Mouse (Mus musculus) testis, adult 2 months (tissue): ENCODE data around the gene Nrp1.

ENCODE experiments used
- CTCF ChIP-seq: fragments of 200-500 bp; IDR thresholded peaks from 2 replicates; pipeline ENCODE4 v1.5.1; 2012; ENCODE audit warnings: low read depth, mild to moderate bottlenecking, inconsistent platforms, low read length, moderate library complexity; ENCODE audit not compliant: control insufficient read depth, insufficient read depth, insufficient replicate concordance
- POLR2A ChIP-seq: fragments of 200-500 bp; IDR thresholded peaks from 2 replicates; pipeline ENCODE4 v1.6.1; 2012; ENCODE audit warnings: low read depth, mild to moderate bottlenecking, inconsistent platforms, low read length, moderate library complexity; ENCODE audit not compliant: control insufficient read depth

GRCm38 (mm10) chr8:128480896-128481665, 122.7 kb downstream of the Nrp1 start:
- TF ChIP-seq CTCF (no peak), POLR2A (no peak)
